Mouse (Mus musculus) embryonic facial prominence, embryonic 13.5 days (tissue): ENCODE measurements at regions not wholly inside any gene's neighbourhood (a gene's known extent, or its start where the extent isn't known, plus 50 kb on each side); places are given as distances from the start of the nearest gene placed in this dataset.
A peak's percentile ranks its signal among the peaks of the same experiment; 100 is the strongest.

ENCODE experiments used
- ATAC-seq: fragments of 200-750 bp; cut with Nextera tagmentation; 2 replicates; pipeline ENCODE4 v1.8.0; 2017; ENCODE audit warnings: low read depth; ENCODE audit not compliant: insufficient number of reproducible peaks, insufficient read depth, low FRiP score, low TSS enrichment
- H3K27ac ChIP-seq: fragments of 300-500 bp; sonication (generic); 2 replicates; pipeline ENCODE4 v1.5.1; 2015; ENCODE audit warnings: moderate library complexity, mild to moderate bottlenecking, inconsistent platforms
- H3K27me3 ChIP-seq: fragments of 300-500 bp; sonication (generic); 2 replicates; pipeline ENCODE4 v1.6.1; 2015; ENCODE audit warnings: mild to moderate bottlenecking, inconsistent platforms
- H3K36me3 ChIP-seq: fragments of 300-500 bp; sonication (generic); 2 replicates; pipeline ENCODE4 v1.6.1; 2015; ENCODE audit warnings: mild to moderate bottlenecking, inconsistent platforms
- H3K4me1 ChIP-seq: fragments of 300-500 bp; sonication (generic); 2 replicates; pipeline ENCODE4 v1.6.1; 2015; ENCODE audit warnings: inconsistent platforms
- H3K4me2 ChIP-seq: fragments of 300-500 bp; sonication (generic); 2 replicates; pipeline ENCODE4 v1.6.1; 2015; ENCODE audit warnings: moderate library complexity, mild to moderate bottlenecking, inconsistent platforms
- H3K4me3 ChIP-seq: fragments of 300-500 bp; sonication (generic); 2 replicates; pipeline ENCODE4 v1.5.1; 2015; ENCODE audit warnings: mild to moderate bottlenecking, inconsistent platforms
- H3K9ac ChIP-seq: fragments of 300-500 bp; sonication (generic); 2 replicates; pipeline ENCODE4 v1.6.1; 2015; ENCODE audit warnings: mild to moderate bottlenecking, inconsistent platforms
- H3K9me3 ChIP-seq: fragments of 300-500 bp; sonication (generic); 2 replicates; pipeline ENCODE4 v1.6.1; 2016; ENCODE audit warnings: inconsistent platforms
- WGBS: fragments of 180-500 bp; shearing (Covaris S2); methylation state at CpG from one replicate; pipeline ENCODE4 v1.1.7; 2015; ENCODE audit warnings: mixed read lengths; 5-methylcytosine and 5-hydroxymethylcytosine counted together

GRCm38 (mm10) chr1:92386752-92387151 lies 86.9 kb downstream of the Ndufa10 start:
- H3K36me3 ChIP-seq = no peaks in the 10 kb centered on the region
- ATAC-seq = no peak
- H3K9ac ChIP-seq = no peak overlapping the region
- 0 out of 2 replicates have a peak, but pooled peaks cover 2% of the 10 kb centered on the region for H3K9me3 ChIP-seq
- no peak overlapping the region for H3K4me2 ChIP-seq
- H3K27ac ChIP-seq = no peak overlapping the region
- H3K4me1 ChIP-seq = peaks cover 15% of the 10 kb centered on the region
- no peak overlapping the region for H3K4me3 ChIP-seq
- no peaks in the 10 kb centered on the region for H3K27me3 ChIP-seq

- Histone ChIP-seq H3K4me2 (no peak overlapping the region), H3K9me3 (0 out of 2 replicates have a peak, but pooled peaks cover 3% of the 10 kb centered on the region), H3K27ac (0 out of 2 replicates have a peak overlapping the region, but pooled peaks have one; percentile 7), H3K27me3 (no peaks in the 10 kb centered on the region), H3K4me1 (peaks cover 22% of the 10 kb centered on the region), H3K36me3 (no peaks in the 10 kb centered on the region), H3K4me3 (no peak overlapping the region), H3K9ac (no peak overlapping the region)
- ATAC-seq = no peak
Measured at GRCm38 (mm10) chr1:92384945-92385344, 88.7 kb downstream of the Ndufa10 start.

GRCm38 (mm10) chr1:92383749-92384148 lies 89.9 kb downstream of the Ndufa10 start:
- H3K9me3 ChIP-seq = 0 out of 2 replicates have a peak, but pooled peaks cover 3% of the 10 kb centered on the region
- H3K4me1 ChIP-seq = peaks cover 34% of the 10 kb centered on the region
- no peaks in the 10 kb centered on the region for H3K36me3 ChIP-seq
- H3K27me3 ChIP-seq = no peaks in the 10 kb centered on the region
- H3K9ac ChIP-seq = no peak overlapping the region
- H3K4me2 ChIP-seq = no peak overlapping the region
- H3K27ac ChIP-seq = 0 out of 2 replicates have a peak overlapping the region, but pooled peaks have one; percentile 58
- no peak for ATAC-seq
- WGBS = 49% methylated on average over 4 of the region's 4 CpGs
- no peak overlapping the region for H3K4me3 ChIP-seq

- Histone ChIP-seq H3K9me3 (0 out of 2 replicates have a peak, but pooled peaks cover 3% of the 10 kb centered on the region), H3K9ac (no peak overlapping the region), H3K36me3 (no peaks in the 10 kb centered on the region), H3K4me3 (no peak overlapping the region), H3K27ac (peak overlapping the region; percentile 89), H3K4me2 (peak overlapping the region; percentile 24; the same call in 1 of the 2 replicates), H3K27me3 (no peaks in the 10 kb centered on the region), H3K4me1 (peaks cover 51% of the 10 kb centered on the region)
- no peak for ATAC-seq
- WGBS = 36% methylated on average over 3 of the region's 3 CpGs
Measured at GRCm38 (mm10) chr1:92379510-92379886, 94.2 kb downstream of the Ndufa10 start.

GRCm38 (mm10) chr1:92378741-92379509 lies 94.7 kb downstream of the Ndufa10 start:
- 46% methylated on average over 8 of the region's 8 CpGs for WGBS
- Histone ChIP-seq H3K4me1 (peaks cover 46% of the 10 kb centered on the region), H3K4me2 (peak overlapping the region; percentile 24; the same call in 1 of the 2 replicates), H3K27ac (peak overlapping the region; percentile 89), H3K9me3 (0 out of 2 replicates have a peak, but pooled peaks cover 3% of the 10 kb centered on the region), H3K9ac (no peak overlapping the region), H3K36me3 (no peaks in the 10 kb centered on the region), H3K27me3 (no peaks in the 10 kb centered on the region), H3K4me3 (no peak overlapping the region)
- peak; percentile 73 for ATAC-seq

GRCm38 (mm10) chr1:92376456-92376855 lies 97.2 kb downstream of the Ndufa10 start:
- ATAC-seq = no peak
- Histone ChIP-seq H3K9ac (no peak overlapping the region), H3K4me3 (no peak overlapping the region), H3K36me3 (no peaks in the 10 kb centered on the region), H3K27me3 (no peaks in the 10 kb centered on the region), H3K9me3 (no peaks in the 10 kb centered on the region), H3K27ac (no peak overlapping the region), H3K4me1 (peaks cover 51% of the 10 kb centered on the region), H3K4me2 (no peak overlapping the region)
- 86% methylated on average over 4 of the region's 4 CpGs for WGBS

- ATAC-seq = peak; percentile 12; the same call in 1 of the 2 replicates
- no peak overlapping the region for H3K4me3 ChIP-seq
- WGBS = 65% methylated on average over 5 of the region's 5 CpGs
- no peaks in the 10 kb centered on the region for H3K36me3 ChIP-seq
- H3K4me1 ChIP-seq = peaks cover 28% of the 10 kb centered on the region
- H3K27me3 ChIP-seq = no peaks in the 10 kb centered on the region
- H3K9ac ChIP-seq = no peak overlapping the region
- H3K9me3 ChIP-seq = no peaks in the 10 kb centered on the region
- peak overlapping the region; percentile 37 for H3K4me2 ChIP-seq
- H3K27ac ChIP-seq = peak overlapping the region; percentile 72; the same call in 1 of the 2 replicates
Measured at GRCm38 (mm10) chr1:92372222-92372990, 101.3 kb downstream of the Ndufa10 start.

- Histone ChIP-seq H3K4me3 (no peak overlapping the region), H3K36me3 (no peaks in the 10 kb centered on the region), H3K9ac (no peak overlapping the region), H3K27ac (peak overlapping the region; percentile 77), H3K4me2 (peak overlapping the region; percentile 37), H3K27me3 (no peaks in the 10 kb centered on the region), H3K9me3 (no peaks in the 10 kb centered on the region), H3K4me1 (peaks cover 25% of the 10 kb centered on the region)
- peak; percentile 79 for ATAC-seq
- 30% methylated on average over 11 of the region's 11 CpGs for WGBS
Measured at GRCm38 (mm10) chr1:92371357-92371981, 102.2 kb downstream of the Ndufa10 start.

GRCm38 (mm10) chr1:92370842-92371241 lies 102.8 kb downstream of the Ndufa10 start:
- WGBS = 87% methylated on average over 4 of the region's 4 CpGs
- no peaks in the 10 kb centered on the region for H3K27me3 ChIP-seq

GRCm38 (mm10) chr1:92369972-92370371 lies 103.7 kb downstream of the Ndufa10 start:
- H3K27ac ChIP-seq = no peak overlapping the region
- H3K36me3 ChIP-seq = no peaks in the 10 kb centered on the region
- H3K27me3 ChIP-seq = no peaks in the 10 kb centered on the region
- no peak overlapping the region for H3K9ac ChIP-seq
- no peaks in the 10 kb centered on the region for H3K9me3 ChIP-seq
- peaks cover 21% of the 10 kb centered on the region for H3K4me1 ChIP-seq
- no peak overlapping the region for H3K4me2 ChIP-seq
- no peak overlapping the region for H3K4me3 ChIP-seq
- ATAC-seq = no peak
- 86% methylated on average over 5 of the region's 5 CpGs for WGBS

More at GRCm38 (mm10) chr1:92370842-92371241, 102.8 kb downstream of the Ndufa10 start:
- H3K36me3 ChIP-seq = no peaks in the 10 kb centered on the region
- no peak overlapping the region for H3K9ac ChIP-seq
- H3K27ac ChIP-seq = 0 out of 2 replicates have a peak overlapping the region, but pooled peaks have one; percentile 17
- H3K4me3 ChIP-seq = no peak overlapping the region
- H3K4me2 ChIP-seq = no peak overlapping the region
- no peaks in the 10 kb centered on the region for H3K9me3 ChIP-seq
- no peak for ATAC-seq
- peaks cover 21% of the 10 kb centered on the region for H3K4me1 ChIP-seq

- H3K36me3 ChIP-seq = no peaks in the 10 kb centered on the region
- ATAC-seq = no peak
- 86% methylated on average over 5 of the region's 5 CpGs for WGBS
Measured at GRCm38 (mm10) chr1:92366249-92366648, 107.4 kb downstream of the Ndufa10 start.

More at GRCm38 (mm10) chr1:92366249-92366648, 107.4 kb downstream of the Ndufa10 start:
- Histone ChIP-seq H3K9me3 (no peaks in the 10 kb centered on the region), H3K27ac (no peak overlapping the region), H3K4me3 (no peak overlapping the region), H3K4me2 (no peak overlapping the region), H3K27me3 (no peaks in the 10 kb centered on the region), H3K9ac (no peak overlapping the region), H3K4me1 (peaks cover 13% of the 10 kb centered on the region)
